Mouse (Mus musculus): ENCODE data around the gene Bckdha. TPM values are rescaled to one million over a fixed set of nuclear protein-coding genes. Genes with fewer than 3 reads are reported as not detected.

Bckdha gene
- total RNA-seq, 2 experiments from 2014 or later: 37.1 to 41.4 TPM

- Histone ChIP-seq H3K27ac (no peak overlapping the region), H3K4me3 (peak overlapping the region; percentile 55)
- DNase-seq (ENCODE audit: low spot score in 2 of 2): no peak
- no peak for TF ChIP-seq CTCF (conservative IDR thresholded peaks at IDR 0.05)
These were observed 30.8 kb upstream of the Bckdha start for GRCm38 (mm10) chr7:25689603-25690021.

GRCm38 (mm10) chr7:25688810-25689586 is 30.2 kb upstream of the Bckdha start:
- 0 out of 2 replicates have a peak, but pooled peaks have one; percentile 5 for TF ChIP-seq CTCF (conservative IDR thresholded peaks at IDR 0.05)
- Histone ChIP-seq H3K4me3 (peak overlapping the region; percentile 55), H3K27ac (peak overlapping the region; percentile 78)
- no peak for DNase-seq (ENCODE audit: low spot score in 2 of 2)

- TF ChIP-seq CTCF (conservative IDR thresholded peaks at IDR 0.05): peak; percentile 61
- Histone ChIP-seq H3K27ac (peak overlapping the region; percentile 78; the same call in 1 of the 2 replicates), H3K4me3 (peak overlapping the region; percentile 55)
- DNase-seq (ENCODE audit: low spot score in 2 of 2): no peak
These were observed 29.1 kb upstream of the Bckdha start for GRCm38 (mm10) chr7:25687811-25688401.

- peak within 1 kb of the TSS; percentile 78 for H3K27ac ChIP-seq
- peak within 1 kb of the TSS; percentile 55 for H3K4me3 ChIP-seq
- DNase-seq (ENCODE audit: low spot score in 2 of 2): no peak
- TF ChIP-seq CTCF (conservative IDR thresholded peaks at IDR 0.05): peak; percentile 81
These were observed 28.1 kb upstream of the Bckdha start, which contains the start of gene Tgfb1 for GRCm38 (mm10) chr7:25686680-25687531. Gene Tgfb1 (plus strand): TSS chr7:25687002.

- Histone ChIP-seq H3K27ac (no peak overlapping the region), H3K4me3 (no peak overlapping the region)
- no peak for TF ChIP-seq CTCF (conservative IDR thresholded peaks at IDR 0.05)
- DNase-seq (ENCODE audit: low spot score in 2 of 2): no peak
These were observed 27.2 kb upstream of the Bckdha start for GRCm38 (mm10) chr7:25685926-25686470.

- no peak for TF ChIP-seq CTCF (conservative IDR thresholded peaks at IDR 0.05)
- no peak for DNase-seq (ENCODE audit: low spot score in 2 of 2)
- H3K4me3 ChIP-seq: no peak overlapping the region
These were observed 25.9 kb upstream of the Bckdha start for GRCm38 (mm10) chr7:25684659-25685058.

GRCm38 (mm10) chr7:25683474-25684180 is 24.8 kb upstream of the Bckdha start:
- no peak overlapping the region for H3K27ac ChIP-seq
- H3K4me3 ChIP-seq: no peak overlapping the region
- no peak for TF ChIP-seq CTCF (conservative IDR thresholded peaks at IDR 0.05)
- no peak for DNase-seq (ENCODE audit: low spot score in 2 of 2)

More at GRCm38 (mm10) chr7:25684659-25685058, 25.9 kb upstream of the Bckdha start:
- no peak overlapping the region for H3K27ac ChIP-seq

GRCm38 (mm10) chr7:25681341-25682231 is 22.8 kb upstream of the Bckdha start:
- peak overlapping the region; percentile 95 for H3K4me3 ChIP-seq
- no peak for TF ChIP-seq CTCF (conservative IDR thresholded peaks at IDR 0.05)
- H3K27ac ChIP-seq: peak overlapping the region; percentile 99
- DNase-seq (ENCODE audit: low spot score in 2 of 2): no peak

GRCm38 (mm10) chr7:25680514-25681258 is 21.9 kb upstream of the Bckdha start, which contains the start of gene B9d2:
Gene B9d2 (plus strand): TSS chr7:25680780.
- DNase-seq (ENCODE audit: low spot score in 2 of 2): peak; percentile 93 to 95
- Histone ChIP-seq H3K4me3 (peak within 1 kb of the TSS; percentile 95), H3K27ac (peak within 1 kb of the TSS; percentile 99)
- no peak; the same call in none of the 2 replicates for TF ChIP-seq CTCF (conservative IDR thresholded peaks at IDR 0.05)

GRCm38 (mm10) chr7:25679971-25680370 is 21.2 kb upstream of the Bckdha start:
- peak; percentile 41 for TF ChIP-seq CTCF (conservative IDR thresholded peaks at IDR 0.05)
- Histone ChIP-seq H3K4me3 (peak overlapping the region; percentile 95), H3K27ac (peak overlapping the region; percentile 99)
- no peak for DNase-seq (ENCODE audit: low spot score in 2 of 2)
